Mouse (Mus musculus): ENCODE data around the gene Mpped2. TPM values are rescaled to one million over a fixed set of nuclear protein-coding genes. Genes with fewer than 3 reads are reported as not detected.

The Mpped2 gene
- polyA plus RNA-seq, 1 experiment = 4.1 TPM

DNA sequence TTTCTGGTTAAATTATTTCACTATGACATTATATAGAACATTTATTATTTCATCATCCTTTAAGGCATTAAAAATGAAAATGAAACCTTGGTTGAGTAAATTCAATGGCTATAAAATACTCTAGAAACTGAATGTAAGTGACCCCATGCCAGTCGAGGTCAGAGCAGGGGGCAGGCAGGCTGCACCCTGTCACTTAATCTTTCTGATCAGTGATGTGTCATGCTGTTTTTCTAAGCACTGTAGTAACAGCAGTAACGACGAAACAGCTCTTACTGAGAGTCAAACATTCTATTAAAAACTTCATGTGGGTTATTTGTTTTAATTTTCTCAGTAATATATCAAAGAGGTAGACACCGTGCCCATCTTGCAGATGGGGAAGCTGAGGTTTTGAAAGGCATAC is 153.4 kb downstream of the Mpped2 start:
- Histone ChIP-seq H3K36me3 (ENCODE audit: control insufficient read depth, insufficient read depth, low read length) (no peaks in the 10 kb centered on the region), H3K4me3 (ENCODE audit: insufficient read depth, low read depth, low read length) (no peak overlapping the region), H3K27ac (ENCODE audit: insufficient read depth, low read depth, low read length) (no peak overlapping the region), H3K4me1 (ENCODE audit: control insufficient read depth, insufficient read depth, low read length) (no peaks in the 10 kb centered on the region; the same call in 1 of the 2 replicates), H3K27me3 (replicated peaks; ENCODE audit: control insufficient read depth, insufficient read depth, low read length) (no peaks in the 10 kb centered on the region)
- no peak for DNase-seq
- WGBS = 51% methylated on average over 4 of the region's 4 CpGs
- TF ChIP-seq POLR2A (IDR thresholded peaks at IDR 0.05; ENCODE audit: low read depth, low read length) (no peak), CTCF (conservative IDR thresholded peaks at IDR 0.05; ENCODE audit: insufficient read depth, insufficient read length, low read depth, low read length) (no peak)

DNA sequence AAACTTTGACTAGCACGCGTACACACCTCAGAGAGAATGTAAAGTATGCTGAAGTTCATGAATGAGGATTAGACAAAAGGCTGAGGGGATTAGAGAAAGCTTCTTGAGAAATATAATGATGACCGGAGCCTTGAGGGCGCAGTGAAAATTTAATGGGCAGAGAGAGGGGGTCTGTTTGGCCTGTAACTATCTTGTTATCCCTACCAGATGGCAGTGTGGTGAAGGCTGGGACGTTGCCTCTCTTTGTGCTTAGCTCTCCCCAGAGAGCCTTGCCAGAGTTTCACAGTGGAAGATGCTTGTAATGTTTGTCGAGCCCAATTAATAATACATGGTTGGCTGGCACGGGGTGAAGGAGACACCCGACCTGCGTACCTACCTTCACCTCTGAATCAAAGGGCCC is 156.3 kb downstream of the Mpped2 start:
- no peaks in the 10 kb centered on the region for H3K27me3 ChIP-seq (replicated peaks; ENCODE audit: control insufficient read depth, insufficient read depth, low read length)
- WGBS = 71% methylated on average over 9 of the region's 9 CpGs
- no peak for TF ChIP-seq CTCF (conservative IDR thresholded peaks at IDR 0.05; ENCODE audit: insufficient read depth, insufficient read length, low read depth, low read length)
- no peak for TF ChIP-seq POLR2A (IDR thresholded peaks at IDR 0.05; ENCODE audit: low read depth, low read length)
- H3K36me3 ChIP-seq (ENCODE audit: control insufficient read depth, insufficient read depth, low read length) = no peaks in the 10 kb centered on the region
- no peak overlapping the region for H3K4me3 ChIP-seq (ENCODE audit: insufficient read depth, low read depth, low read length)
- no peak overlapping the region for H3K27ac ChIP-seq (ENCODE audit: insufficient read depth, low read depth, low read length)
- DNase-seq = no peak
- H3K4me1 ChIP-seq (ENCODE audit: control insufficient read depth, insufficient read depth, low read length) = no peaks in the 10 kb centered on the region; the same call in 1 of the 2 replicates

DNA sequence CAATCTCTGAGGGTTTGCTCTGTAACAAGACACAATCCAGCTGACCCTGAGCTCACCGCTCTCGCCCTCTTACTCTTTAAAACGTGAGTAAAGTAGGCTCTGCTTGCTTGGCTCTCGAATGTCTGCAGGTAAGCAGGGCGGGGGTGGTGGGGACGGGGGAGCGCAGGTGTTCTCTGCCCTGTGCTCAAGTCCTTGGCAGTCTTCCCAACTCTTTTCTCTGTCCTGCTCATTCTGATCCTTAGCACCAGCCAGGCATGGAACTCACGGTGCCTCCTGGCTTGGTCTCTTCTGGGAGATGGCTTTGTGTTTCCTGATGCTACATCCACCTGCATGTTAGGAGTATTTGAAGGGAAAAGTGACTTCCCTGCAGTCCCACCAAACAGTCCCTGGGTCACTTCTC is 158.4 kb downstream of the Mpped2 start:
- DNase-seq = peak; percentile 45
- Histone ChIP-seq H3K27ac (ENCODE audit: insufficient read depth, low read depth, low read length) (no peak overlapping the region), H3K4me3 (ENCODE audit: insufficient read depth, low read depth, low read length) (no peak overlapping the region), H3K36me3 (ENCODE audit: control insufficient read depth, insufficient read depth, low read length) (no peaks in the 10 kb centered on the region), H3K4me1 (ENCODE audit: control insufficient read depth, insufficient read depth, low read length) (peaks cover 8% of the 10 kb centered on the region; the same call in 1 of the 2 replicates), H3K27me3 (replicated peaks; ENCODE audit: control insufficient read depth, insufficient read depth, low read length) (no peaks in the 10 kb centered on the region)
- TF ChIP-seq POLR2A (IDR thresholded peaks at IDR 0.05; ENCODE audit: low read depth, low read length) (no peak), CTCF (conservative IDR thresholded peaks at IDR 0.05; ENCODE audit: insufficient read depth, insufficient read length, low read depth, low read length) (no peak)
- WGBS = 43% methylated on average over 8 of the region's 8 CpGs

DNA sequence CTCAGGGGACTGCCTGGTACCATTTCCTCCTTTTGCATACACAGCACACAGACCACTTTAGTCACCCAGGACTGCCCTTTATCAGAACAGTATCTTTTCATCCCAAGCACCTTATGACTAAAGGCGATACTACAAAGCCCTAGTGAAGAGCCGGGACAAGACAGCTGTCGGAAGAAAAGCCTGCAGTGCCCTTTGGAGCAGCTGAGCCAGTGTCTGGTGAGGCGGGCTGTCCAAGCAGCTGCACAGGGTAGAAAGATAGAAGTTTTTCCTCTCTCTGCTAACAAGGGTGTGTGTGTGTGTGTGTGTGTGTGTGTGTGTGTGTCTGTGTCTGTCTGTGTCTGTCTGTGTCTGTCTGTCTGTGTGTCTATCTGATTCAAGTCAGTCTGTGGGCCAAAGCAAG is 161.1 kb downstream of the Mpped2 start:
- peaks cover 8% of the 10 kb centered on the region; the same call in 1 of the 2 replicates for H3K4me1 ChIP-seq (ENCODE audit: control insufficient read depth, insufficient read depth, low read length)

DNA sequence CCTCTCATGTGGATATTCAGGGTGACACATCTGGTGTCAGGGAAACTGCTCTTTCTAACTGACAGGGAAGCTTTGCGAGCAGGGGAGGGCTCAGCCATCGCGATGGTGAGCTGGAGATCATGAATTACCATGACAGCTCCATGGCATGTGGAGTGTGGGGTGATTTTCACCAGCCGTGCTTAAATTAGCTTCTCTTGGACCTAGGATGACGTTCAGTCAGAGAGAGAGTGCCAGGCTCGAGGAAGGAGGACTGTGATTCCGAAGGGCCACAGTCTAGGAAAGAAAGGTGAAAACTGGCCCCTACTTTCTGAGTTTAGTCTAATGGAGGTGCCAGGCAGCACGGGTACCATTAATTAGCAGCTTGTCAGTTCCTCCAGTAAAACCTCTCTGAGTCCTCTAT is 161.7 kb downstream of the Mpped2 start:
- Histone ChIP-seq H3K36me3 (ENCODE audit: control insufficient read depth, insufficient read depth, low read length) (no peaks in the 10 kb centered on the region), H3K27me3 (replicated peaks; ENCODE audit: control insufficient read depth, insufficient read depth, low read length) (no peaks in the 10 kb centered on the region), H3K4me1 (ENCODE audit: control insufficient read depth, insufficient read depth, low read length) (peaks cover 8% of the 10 kb centered on the region; the same call in 1 of the 2 replicates), H3K27ac (ENCODE audit: insufficient read depth, low read depth, low read length) (no peak overlapping the region), H3K4me3 (ENCODE audit: insufficient read depth, low read depth, low read length) (no peak overlapping the region)
- no peak for DNase-seq
- no peak for TF ChIP-seq CTCF (conservative IDR thresholded peaks at IDR 0.05; ENCODE audit: insufficient read depth, insufficient read length, low read depth, low read length)
- TF ChIP-seq POLR2A (IDR thresholded peaks at IDR 0.05; ENCODE audit: low read depth, low read length) = no peak
- WGBS = 35% methylated on average over 8 of the region's 8 CpGs

More for the DNA sequence above, 161.1 kb downstream of the Mpped2 start:
- H3K4me3 ChIP-seq (ENCODE audit: insufficient read depth, low read depth, low read length) = no peak overlapping the region
- no peak overlapping the region for H3K27ac ChIP-seq (ENCODE audit: insufficient read depth, low read depth, low read length)
- TF ChIP-seq POLR2A (IDR thresholded peaks at IDR 0.05; ENCODE audit: low read depth, low read length) (no peak), CTCF (conservative IDR thresholded peaks at IDR 0.05; ENCODE audit: insufficient read depth, insufficient read length, low read depth, low read length) (no peak)
- no peaks in the 10 kb centered on the region for H3K36me3 ChIP-seq (ENCODE audit: control insufficient read depth, insufficient read depth, low read length)
- no peak for DNase-seq
- H3K27me3 ChIP-seq (replicated peaks; ENCODE audit: control insufficient read depth, insufficient read depth, low read length) = no peaks in the 10 kb centered on the region
- WGBS = 83% methylated on average over 4 of the region's 4 CpGs

DNA sequence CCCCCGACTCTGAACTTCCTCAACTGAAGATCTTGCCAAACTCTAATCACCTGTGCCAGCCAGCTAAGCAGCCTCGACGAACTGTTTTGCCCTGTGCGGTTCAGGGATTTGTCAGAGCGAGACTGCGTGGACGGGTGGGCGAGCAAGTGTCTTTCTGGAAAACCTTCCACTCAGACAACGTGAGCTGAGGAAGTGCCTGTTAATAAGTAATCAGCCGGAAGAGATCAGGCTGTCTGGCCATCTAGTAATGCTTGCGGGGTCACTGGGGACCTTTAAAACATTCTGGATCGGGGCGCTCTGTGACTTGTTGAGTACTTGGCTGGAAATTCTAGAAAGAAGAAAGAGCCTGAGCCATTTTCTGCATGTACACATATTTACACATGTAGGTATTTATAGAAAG is 162.1 kb downstream of the Mpped2 start:
- no peaks in the 10 kb centered on the region for H3K36me3 ChIP-seq (ENCODE audit: control insufficient read depth, insufficient read depth, low read length)
- TF ChIP-seq CTCF (conservative IDR thresholded peaks at IDR 0.05; ENCODE audit: insufficient read depth, insufficient read length, low read depth, low read length) (no peak), POLR2A (IDR thresholded peaks at IDR 0.05; ENCODE audit: low read depth, low read length) (no peak)
- H3K4me3 ChIP-seq (ENCODE audit: insufficient read depth, low read depth, low read length) = no peak overlapping the region
- H3K27me3 ChIP-seq (replicated peaks; ENCODE audit: control insufficient read depth, insufficient read depth, low read length) = no peaks in the 10 kb centered on the region
- no peak overlapping the region for H3K27ac ChIP-seq (ENCODE audit: insufficient read depth, low read depth, low read length)
- peak; percentile 51 for DNase-seq
- WGBS = 26% methylated on average over 13 of the region's 13 CpGs
- peaks cover 8% of the 10 kb centered on the region; the same call in 1 of the 2 replicates for H3K4me1 ChIP-seq (ENCODE audit: control insufficient read depth, insufficient read depth, low read length)

DNA sequence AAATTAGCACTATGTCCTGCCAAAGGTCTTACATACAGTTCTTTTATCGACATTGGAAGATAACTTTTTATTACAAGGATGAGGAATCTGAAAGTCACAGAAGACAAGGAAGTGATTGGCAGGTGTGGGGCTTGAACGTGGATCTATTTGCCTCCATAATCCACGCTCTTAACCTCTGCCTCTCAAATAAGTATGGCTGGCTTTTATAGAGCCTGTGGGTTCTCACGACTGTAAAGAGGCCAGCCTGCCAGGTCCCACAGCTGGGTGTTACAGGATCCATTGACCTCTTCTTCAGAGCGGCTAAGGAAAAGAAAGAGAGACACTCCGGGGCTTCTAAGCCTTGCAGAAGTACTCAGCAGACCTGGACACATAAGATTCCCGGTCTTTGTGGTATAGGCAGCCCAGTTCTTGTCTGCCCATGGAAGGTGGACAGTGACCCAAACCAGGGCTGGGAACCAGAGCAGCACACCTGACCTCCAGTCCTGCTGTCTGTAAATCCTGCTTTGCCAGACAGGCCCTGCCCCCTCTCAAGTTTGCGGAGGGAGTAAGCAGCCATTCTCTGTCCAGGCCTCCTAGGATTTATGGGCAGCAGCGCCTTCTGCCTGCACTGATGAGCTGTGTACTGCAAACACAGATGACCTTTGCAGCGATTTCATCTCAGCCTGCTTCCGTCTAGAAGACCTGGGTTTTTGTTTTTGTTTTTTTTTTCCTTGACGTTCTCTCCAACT is 162.7 kb downstream of the Mpped2 start:
- Histone ChIP-seq H3K27me3 (replicated peaks; ENCODE audit: control insufficient read depth, insufficient read depth, low read length) (no peaks in the 10 kb centered on the region), H3K4me3 (ENCODE audit: insufficient read depth, low read depth, low read length) (no peak overlapping the region), H3K27ac (ENCODE audit: insufficient read depth, low read depth, low read length) (no peak overlapping the region), H3K36me3 (ENCODE audit: control insufficient read depth, insufficient read depth, low read length) (no peaks in the 10 kb centered on the region), H3K4me1 (ENCODE audit: control insufficient read depth, insufficient read depth, low read length) (peaks cover 8% of the 10 kb centered on the region; the same call in 1 of the 2 replicates)
- 33% methylated on average over 12 of the region's 12 CpGs for WGBS
- DNase-seq = peak; percentile 37
- TF ChIP-seq CTCF (conservative IDR thresholded peaks at IDR 0.05; ENCODE audit: insufficient read depth, insufficient read length, low read depth, low read length) (peak; percentile 31; the same call in 1 of the 2 replicates), POLR2A (IDR thresholded peaks at IDR 0.05; ENCODE audit: low read depth, low read length) (no peak)

All from kidney, adult 2 months (tissue).